Mouse (Mus musculus) c-Kit-positive CD71-positive TER-119-positive erythroid progenitor cells, embryonic 14.5 days (primary cell): ENCODE measurements around the gene Stx6.

ENCODE experiments used
- DNase-seq: peaks from one replicate; pipeline ENCODE4 v3.0.0-alpha.2; 2013; ENCODE audit warnings: low spot score

Stx6 gene

DNA sequence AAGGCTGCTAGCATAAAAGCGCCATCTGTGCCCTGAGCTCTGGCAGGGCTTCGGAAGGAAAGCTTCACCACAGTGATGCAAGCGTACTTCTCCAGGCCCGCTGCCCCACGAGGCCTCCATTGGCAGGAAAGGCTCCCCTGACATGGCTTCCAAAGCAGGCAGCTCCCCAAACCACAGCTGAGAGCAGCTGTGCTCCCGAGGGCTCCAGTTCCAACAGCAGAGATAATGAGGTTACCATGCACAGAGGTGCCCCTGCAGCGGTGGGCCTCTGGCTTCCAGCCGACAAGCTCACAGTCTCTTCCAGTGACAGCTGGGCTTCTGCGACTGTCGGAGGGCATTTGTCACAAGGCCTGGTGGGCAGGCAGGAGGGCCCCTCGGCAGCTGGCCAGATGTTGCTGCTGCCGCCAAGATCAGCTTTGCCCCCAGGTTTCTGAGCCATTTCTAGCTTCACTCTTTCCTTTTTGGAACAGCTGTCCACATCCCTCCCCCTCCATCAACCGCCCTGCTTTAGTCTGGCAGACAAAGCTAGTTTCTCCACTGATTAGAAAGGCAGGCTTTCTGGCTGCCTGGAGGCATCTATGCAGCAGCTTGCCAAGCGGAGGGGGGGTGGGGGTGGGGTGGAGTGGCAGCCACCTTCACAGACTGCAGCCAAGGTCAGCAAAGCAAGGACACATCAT is 75.6 kb downstream of the Stx6 start:
- DNase-seq: no peak

GRCm38 (mm10) chr1:155235641-155236040 is 77.1 kb downstream of the Stx6 start:
- no peak for DNase-seq

DNA sequence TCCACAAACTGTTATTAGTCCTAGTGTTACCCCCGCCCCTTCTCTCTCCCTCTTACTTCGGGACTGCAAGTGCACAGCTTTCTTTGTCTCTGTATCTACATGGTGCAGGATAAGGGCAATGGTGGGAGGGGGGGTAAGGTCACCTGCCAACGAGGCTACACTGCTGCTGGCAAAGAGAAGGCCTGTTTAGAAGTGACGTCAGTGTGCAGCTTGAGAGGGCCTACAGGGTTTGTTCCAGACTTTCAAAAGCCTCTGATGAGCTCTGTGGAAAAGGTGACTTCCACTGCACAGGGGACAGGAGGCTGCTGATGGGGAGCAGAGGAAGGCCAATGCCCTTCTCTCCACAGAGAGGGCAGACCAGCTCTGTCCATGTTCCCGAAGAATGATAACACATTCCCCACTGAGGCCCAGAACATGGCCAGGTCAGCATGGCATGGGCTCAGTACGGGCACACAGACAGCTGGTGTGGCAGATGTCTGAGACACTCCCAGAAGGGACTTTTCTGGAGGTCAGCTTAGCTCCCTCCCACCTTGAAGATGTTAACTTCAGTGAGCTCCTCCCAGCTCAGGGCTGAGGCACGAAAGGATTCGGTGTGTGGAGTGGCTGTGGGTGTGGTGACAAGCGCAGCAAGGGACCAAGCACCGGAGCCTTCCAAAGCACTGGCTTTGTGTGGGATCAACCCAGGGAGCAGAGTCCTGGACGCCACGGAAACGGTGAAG is 78.0 kb downstream of the Stx6 start:
- no peak for DNase-seq

GRCm38 (mm10) chr1:155237390-155237789 is 78.9 kb downstream of the Stx6 start:
- DNase-seq: no peak

DNA sequence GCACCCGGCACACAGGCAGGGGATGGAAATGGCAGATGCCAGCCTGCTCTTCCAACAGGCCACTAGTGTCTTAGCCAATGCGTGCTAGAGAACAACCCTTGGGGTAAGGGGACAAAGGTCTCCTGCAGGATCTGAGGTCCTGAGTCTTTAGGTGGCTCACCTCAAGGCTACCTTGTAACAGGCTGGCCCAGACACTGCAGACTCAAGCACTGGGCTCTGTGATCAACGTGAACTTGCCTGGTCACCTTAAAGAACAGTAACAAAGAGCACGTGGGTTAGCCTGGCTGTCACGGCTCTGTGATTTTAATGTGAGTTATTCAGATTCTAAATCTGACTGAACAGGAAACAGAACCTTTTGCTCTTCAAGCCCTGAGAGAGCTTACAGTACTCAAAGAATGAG is 79.6 kb downstream of the Stx6 start:
- no peak for DNase-seq

DNA sequence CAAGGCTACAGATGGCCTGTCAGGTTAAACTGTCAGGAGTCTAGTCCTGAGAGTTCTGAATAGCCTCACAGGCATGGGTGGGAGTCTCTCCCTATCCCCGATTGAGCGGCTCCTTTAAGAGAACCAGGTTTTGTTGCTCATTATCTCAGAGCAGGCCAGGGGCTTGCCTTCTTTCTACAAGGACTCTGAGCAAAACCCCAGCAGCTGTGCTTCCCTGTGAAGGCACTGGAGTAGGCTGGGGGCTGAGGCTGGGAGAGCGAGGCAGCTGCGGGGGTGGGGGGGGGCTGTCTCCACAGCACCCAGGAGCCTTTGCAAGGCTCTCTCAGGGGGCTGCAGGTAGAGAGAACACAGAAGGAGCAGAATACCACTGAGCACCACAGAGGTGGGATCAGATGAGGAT is 80.7 kb downstream of the Stx6 start:
- no peak for DNase-seq

DNA sequence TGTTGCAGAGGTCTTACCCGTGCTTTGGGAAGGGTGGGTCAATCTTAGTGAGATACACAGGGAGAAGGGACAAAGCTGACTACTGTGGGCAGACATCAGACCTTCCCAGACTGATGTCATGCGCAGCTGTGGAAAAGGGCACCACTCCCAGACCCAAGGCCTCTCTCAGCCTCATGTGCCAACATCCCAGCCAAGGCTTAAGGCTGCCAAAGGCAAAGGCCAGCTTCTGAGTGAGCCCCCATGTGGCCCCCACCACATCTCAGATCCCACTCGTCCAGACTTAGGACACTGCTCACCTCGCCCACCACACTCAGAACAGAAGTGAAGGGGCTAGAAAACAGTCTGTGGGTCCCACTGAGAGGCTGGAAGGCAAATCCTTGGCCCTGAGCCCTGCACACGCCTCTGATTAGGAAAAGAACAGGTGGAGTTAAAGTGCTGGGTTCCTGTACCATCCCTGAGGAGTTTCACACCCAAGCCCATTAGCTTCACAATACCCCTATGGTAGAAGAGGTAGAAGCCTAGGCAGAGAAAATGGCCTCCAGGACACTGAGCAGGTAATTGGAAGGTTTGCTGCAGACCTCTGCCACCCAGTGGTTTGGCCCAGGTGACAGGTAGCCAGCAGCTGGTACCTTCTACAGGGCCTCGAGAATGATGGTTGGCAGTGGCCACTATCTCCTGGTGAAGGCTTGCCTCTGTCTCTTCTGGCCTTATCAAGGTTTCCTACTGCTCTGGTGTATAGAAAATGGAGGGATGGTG is 81.6 kb downstream of the Stx6 start:
- no peak for DNase-seq

GRCm38 (mm10) chr1:155241701-155242487 is 83.4 kb downstream of the Stx6 start:
- no peak for DNase-seq

GRCm38 (mm10) chr1:155242488-155242745 is 83.9 kb downstream of the Stx6 start:
- DNase-seq: no peak

- DNase-seq: no peak
Measured at GRCm38 (mm10) chr1:155243797-155244770, 85.6 kb downstream of the Stx6 start, which contains the start of gene BC034090. TSS of gene BC034090 (minus strand) at chr1:155244444.

GRCm38 (mm10) chr1:155244771-155245211 is 86.3 kb downstream of the Stx6 start:
- DNase-seq: no peak

DNA sequence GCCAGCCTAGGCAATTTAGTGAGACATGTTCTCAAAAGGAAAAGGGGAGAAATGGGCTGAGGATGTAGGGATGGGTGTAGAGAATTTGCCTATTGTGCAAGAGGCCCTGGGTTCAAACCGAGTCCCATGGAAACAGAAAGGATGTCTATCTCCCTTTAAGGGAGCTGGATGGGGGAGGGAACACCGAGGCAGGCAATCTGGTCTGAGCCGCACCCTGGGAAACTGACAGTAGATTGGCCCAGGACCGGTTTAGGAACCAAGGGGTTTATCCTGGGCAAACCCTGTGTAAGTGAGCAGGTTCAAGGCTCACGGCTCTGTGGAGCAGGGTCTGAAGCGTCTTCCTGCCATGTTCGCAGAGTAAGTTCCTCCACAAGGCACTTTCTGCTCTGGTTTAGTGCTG is 87.0 kb downstream of the Stx6 start:
- DNase-seq: no peak

DNA sequence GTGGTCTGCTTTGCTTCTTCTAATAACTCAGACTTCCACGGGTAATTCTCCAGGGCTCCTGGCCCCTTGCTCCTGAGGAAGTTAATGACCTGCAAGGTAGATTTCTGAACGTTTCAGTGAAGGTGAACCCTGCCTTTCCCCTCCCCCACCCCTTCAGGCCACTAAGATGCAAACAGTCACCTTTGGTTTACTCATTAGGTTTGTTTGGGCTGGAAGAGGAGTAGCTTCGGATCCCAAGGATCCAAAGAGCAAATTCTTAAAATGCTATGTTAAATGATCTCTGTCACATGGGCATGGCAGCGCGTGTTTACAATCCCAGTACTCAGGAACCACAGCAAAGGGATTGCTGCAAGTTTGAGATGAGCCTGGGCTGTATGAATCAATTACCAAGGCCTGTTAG is 88.9 kb downstream of the Stx6 start:
- no peak for DNase-seq

DNA sequence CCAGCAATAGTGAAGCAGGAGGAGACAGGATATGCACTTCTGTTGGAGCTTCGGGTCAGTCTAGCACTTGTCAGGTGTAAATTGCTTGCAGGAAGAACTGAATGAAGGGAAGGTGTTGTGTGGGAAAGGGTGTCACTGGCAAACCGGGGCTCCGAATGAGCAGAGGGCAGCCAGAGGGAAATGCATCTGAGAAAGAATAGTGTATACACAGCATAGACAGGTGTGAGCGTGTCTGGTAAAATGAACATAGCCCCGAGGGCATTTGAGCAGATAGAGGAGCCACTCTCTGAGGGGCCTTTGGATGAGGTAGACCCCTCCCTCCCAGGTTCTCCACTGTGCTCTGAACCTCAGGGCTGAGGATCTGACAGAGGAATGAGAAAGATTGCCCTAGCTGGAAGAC is 89.5 kb downstream of the Stx6 start:
- no peak for DNase-seq

DNA sequence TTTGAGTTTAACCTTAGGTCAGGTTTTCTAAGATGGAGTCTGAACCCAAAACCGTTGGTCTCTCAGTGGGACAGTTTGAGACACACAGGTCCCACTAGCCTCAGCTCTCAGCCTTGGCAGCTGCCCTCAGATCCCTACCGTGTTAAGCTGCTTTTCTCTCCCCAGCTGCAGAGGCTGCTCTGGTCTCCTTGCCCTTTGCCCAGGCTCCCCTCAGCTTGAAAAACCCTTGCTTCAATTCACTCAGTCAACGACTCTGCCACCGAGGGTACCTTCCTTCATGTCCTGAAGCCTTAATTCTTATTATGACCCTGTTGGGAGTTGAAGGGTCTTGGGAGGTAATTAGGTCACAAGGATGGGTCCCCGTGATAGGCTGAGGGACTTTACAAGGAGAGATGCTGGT is 91.4 kb downstream of the Stx6 start:
- no peak for DNase-seq

DNA sequence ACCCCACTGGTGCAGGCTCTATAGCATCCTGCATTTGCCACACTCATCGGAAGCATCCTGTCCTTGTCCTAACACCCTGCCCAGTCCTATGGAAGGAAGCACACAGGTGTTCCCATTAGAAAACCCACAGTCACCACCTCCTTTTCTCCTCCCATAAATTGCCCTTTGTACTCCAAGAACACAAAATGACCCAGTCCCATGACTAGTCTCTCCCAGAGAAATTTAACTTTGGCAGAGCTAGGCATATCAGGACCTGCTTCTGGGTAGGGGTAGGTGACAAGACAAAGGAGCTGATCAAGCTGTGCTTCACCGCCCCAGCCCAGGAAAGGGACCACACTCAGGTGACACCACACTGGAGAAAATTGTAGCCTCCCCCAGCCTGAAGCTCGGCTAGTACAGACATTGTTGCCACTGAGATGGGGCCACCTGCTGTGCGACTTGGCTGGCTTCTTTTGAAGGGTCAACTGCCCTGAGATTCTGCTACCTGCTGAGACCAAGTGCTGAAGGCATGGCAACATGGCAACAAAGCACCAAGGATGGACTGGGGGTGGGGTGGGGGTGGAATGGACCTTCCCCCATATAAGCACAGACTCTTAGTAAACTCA is 92.1 kb downstream of the Stx6 start:
- DNase-seq: no peak

- no peak for DNase-seq
Measured at GRCm38 (mm10) chr1:155251596-155251995, 93.1 kb downstream of the Stx6 start.

DNA sequence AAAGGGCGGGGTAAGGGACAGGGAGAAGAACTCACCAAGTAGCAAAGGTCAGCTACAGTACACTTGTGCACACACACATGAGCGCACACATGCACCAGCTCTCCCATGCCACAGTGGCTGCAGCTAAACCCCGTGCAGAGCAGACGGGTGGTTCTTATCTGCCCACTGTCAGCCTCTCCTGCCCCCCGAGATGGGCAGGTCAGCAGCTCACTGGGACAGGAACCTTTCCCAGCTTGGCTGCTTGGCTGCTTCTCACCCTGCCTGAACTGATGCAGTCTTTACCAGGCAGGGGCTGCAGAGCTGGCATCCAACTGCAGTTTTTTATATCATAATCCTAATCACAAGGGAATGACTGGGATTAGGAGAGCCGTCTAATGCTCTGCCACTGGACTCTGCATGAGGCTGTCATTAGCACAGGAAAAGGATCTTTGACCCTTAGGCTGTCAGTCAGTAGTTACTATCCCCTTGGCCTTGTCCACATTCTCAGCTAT is 94.2 kb downstream of the Stx6 start:
- peak; percentile 11 for DNase-seq

DNA sequence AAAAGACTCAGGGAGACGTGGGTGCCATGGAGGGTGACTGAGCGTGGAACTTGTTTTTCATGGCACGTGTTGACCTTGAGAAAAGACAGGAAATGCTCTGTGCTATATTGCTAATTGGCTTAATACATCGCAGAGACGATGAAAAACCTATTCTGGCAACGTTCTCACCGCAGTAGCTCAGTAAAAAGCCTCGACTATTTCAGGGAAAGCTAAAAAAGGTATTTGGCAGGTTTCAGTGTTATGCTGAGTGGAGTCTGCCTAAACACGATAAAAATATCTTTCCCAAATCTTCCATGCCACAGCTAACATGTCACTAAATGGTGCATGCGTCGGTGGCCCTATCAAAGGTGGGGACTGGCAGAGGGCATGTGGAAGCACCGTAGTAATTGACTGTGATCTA is 94.6 kb downstream of the Stx6 start:
- no peak for DNase-seq

- no peak for DNase-seq
Measured at GRCm38 (mm10) chr1:155254309-155254708, 95.8 kb downstream of the Stx6 start.
